Mouse (Mus musculus) frontal cortex, postnatal 14 days (tissue): Measurements from ENCODE around the gene Ogdhl.

Experiments
- DNase-seq, 2 experiments: peaks; one replicate each; pipeline ENCODE4 v3.0.0; 2022; ENCODE audit warnings: low spot score in 2 of 2

Ogdhl gene

DNA sequence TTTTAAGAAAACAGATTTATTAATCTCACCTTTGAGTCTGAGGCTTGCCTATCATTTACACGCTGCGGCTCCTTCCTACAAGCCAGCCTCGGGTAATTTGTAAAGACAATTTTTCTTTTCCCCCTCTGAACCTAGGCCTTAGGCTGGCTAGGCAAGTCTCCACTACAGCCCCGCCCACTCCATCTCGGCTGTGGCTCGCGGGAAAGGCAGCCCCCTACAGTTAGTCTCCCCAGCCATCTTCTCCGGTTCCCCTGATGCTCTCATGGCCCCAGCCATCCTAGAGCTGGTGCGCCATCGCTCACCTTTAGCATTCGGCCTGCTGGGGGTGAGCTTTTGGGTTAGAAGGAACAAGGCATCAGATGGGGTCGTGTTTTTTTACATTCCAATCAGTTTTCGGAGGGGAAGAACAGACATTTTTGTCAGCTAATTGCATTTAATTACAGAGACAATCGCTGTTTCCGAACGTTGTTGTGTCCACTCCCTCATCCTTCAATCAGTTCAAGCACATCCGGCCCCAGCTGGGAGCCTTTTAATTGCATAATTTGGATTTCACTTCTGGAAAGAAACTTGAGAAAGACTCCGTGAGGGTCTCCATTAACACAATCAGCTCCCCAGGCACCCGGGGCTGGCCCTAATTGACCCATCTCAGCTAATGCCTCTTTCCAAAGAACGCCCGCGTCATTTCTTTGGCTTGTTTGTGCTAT is 57.7 kb downstream of the Ogdhl start:
- DNase-seq: no peak

DNA sequence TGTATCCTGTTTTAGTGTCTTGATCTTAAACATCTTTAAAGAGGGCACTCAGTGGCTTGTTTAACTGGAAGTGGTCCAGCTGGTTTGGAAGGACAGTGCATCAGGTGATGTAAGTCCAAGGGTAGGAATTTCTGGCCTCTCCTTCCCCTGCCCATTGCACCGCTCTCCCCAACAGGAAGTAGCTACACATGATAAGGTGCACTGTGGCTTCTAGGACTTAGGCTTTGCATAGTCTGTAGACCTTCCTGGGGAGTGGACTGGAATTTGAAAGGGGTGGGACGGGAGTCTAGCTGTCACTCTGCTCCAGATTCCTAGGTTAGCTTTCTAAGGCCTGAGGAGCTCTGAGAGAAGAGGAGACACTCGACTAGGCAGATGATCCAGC is 58.3 kb downstream of the Ogdhl start:
- no peak for DNase-seq

GRCm38 (mm10) chr14:32381066-32381465 is 59.2 kb downstream of the Ogdhl start:
- no peak for DNase-seq

DNA sequence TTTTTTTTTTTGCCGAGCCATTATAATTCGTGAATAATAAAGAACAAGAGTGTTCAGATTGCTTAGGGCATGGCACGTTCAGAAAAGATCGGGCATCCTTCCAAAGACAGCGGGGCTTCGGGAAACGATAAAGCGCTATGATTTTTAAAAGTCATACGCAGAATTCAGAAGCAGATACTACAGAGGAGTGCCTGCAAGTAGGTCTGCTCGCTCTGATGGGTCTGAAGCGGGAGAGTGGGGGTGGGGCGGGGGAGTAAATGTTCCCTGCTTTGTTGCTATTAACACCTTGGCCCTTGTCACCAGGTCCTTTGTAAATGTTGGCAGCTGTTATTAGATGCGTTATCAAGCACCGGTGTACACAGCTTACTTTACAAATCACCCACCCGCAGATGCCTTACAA is 59.8 kb downstream of the Ogdhl start:
- no peak for DNase-seq

GRCm38 (mm10) chr14:32388196-32388595 is 66.4 kb downstream of the Ogdhl start, which contains the start of gene 1700024G13Rik:
TSS of gene 1700024G13Rik (minus strand) at chr14:32388391.
- no peak for DNase-seq
